Mouse (Mus musculus) cerebellum, adult 2 months (tissue): Measurements from ENCODE around the gene Trim56. TPM values are rescaled to one million over a fixed set of nuclear protein-coding genes. Genes with fewer than 3 reads are reported as not detected.

Experiments
- DNase-seq, 2 experiments: peaks; one replicate each; pipeline ENCODE4 v3.0.0; 2021
- H3K27ac ChIP-seq: fragments of 200-500 bp; 2 replicates; pipeline ENCODE4 v1.5.1; 2012; ENCODE audit warnings: low read length, control low read depth, inconsistent platforms; ENCODE audit not compliant: insufficient read depth
- H3K27me3 ChIP-seq: fragments of 200-500 bp; 2 replicates; pipeline ENCODE4 v1.6.1; 2012; ENCODE audit warnings: inconsistent platforms, mild to moderate bottlenecking, low read length, moderate library complexity; ENCODE audit not compliant: control insufficient read depth, insufficient read depth
- H3K4me1 ChIP-seq: fragments of 200-500 bp; 2 replicates; pipeline ENCODE4 v1.6.1; 2011; ENCODE audit warnings: low read length; ENCODE audit not compliant: control insufficient read depth, insufficient read depth
- H3K4me3 ChIP-seq: fragments of 200-500 bp; replicated peaks from 2 replicates; pipeline ENCODE3; 2011; ENCODE audit warnings: mild to moderate bottlenecking, low read depth, low read length, control low read depth; ENCODE audit not compliant: insufficient read depth
- CTCF ChIP-seq: fragments of 200-500 bp; IDR thresholded peaks from 2 replicates; pipeline ENCODE4 v1.5.1; 2011; ENCODE audit warnings: low read depth, mild to moderate bottlenecking, control low read depth, low read length, moderate library complexity, borderline replicate concordance; ENCODE audit not compliant: insufficient read depth
- POLR2A ChIP-seq: fragments of 200-500 bp; IDR thresholded peaks from 2 replicates; pipeline ENCODE4 v1.6.1; 2011; ENCODE audit warnings: low read length, control low read depth, borderline replicate concordance; ENCODE audit not compliant: insufficient read depth
- WGBS: fragments of 180-500 bp; shearing (Covaris S2); methylation state at CpG from one replicate; pipeline ENCODE4 v1.1.7; 2018; 5-methylcytosine and 5-hydroxymethylcytosine counted together
- polyA plus RNA-seq: library from polyadenylated mRNA; depleted of rRNA; stranded (reverse); fragments of >200 nt; gene quantifications from 2 replicates; pipeline ENCODE4 v1.2.3, GENCODE M21; 2012

The Trim56 gene
- polyA plus RNA-seq, 1 experiment, result 1.9 TPM

GRCm38 (mm10) chr5:137116987-137117386 is 978 bp upstream of the Trim56 start:
- no peak for TF ChIP-seq CTCF
- TF ChIP-seq POLR2A, result no peak
- Histone ChIP-seq H3K4me3 (no peak overlapping the region), H3K27ac (no peak overlapping the region), H3K4me1 (no peaks in the 10 kb centered on the region), H3K27me3 (no peaks in the 10 kb centered on the region)
- DNase-seq, result no peak
- 89% methylated on average over 2 of the region's 2 CpGs for WGBS

GRCm38 (mm10) chr5:137114891-137115561 is 983 bp downstream of the Trim56 start:
- Histone ChIP-seq H3K4me1 (no peaks in the 10 kb centered on the region), H3K27ac (no peak overlapping the region), H3K27me3 (no peaks in the 10 kb centered on the region), H3K4me3 (no peak overlapping the region)
- DNase-seq, result no peak
- TF ChIP-seq CTCF (no peak), POLR2A (no peak)
- WGBS, result 89% methylated on average over 9 of the region's 9 CpGs

- WGBS, result 80% methylated on average over 5 of the region's 5 CpGs
- no peak for TF ChIP-seq CTCF
- no peak for TF ChIP-seq POLR2A
- no peaks in the 10 kb centered on the region for H3K4me1 ChIP-seq
- no peak overlapping the region for H3K4me3 ChIP-seq
- H3K27ac ChIP-seq, result no peak overlapping the region
- H3K27me3 ChIP-seq, result no peaks in the 10 kb centered on the region
- DNase-seq, result no peak
Observed at GRCm38 (mm10) chr5:137111542-137112408, 4.2 kb downstream of the Trim56 start.

GRCm38 (mm10) chr5:137110863-137111262 is 5.1 kb downstream of the Trim56 start:
- no peak overlapping the region for H3K27ac ChIP-seq
- 89% methylated on average over 12 of the region's 12 CpGs for WGBS
- no peaks in the 10 kb centered on the region for H3K27me3 ChIP-seq
- DNase-seq, result no peak
- no peak overlapping the region for H3K4me3 ChIP-seq
- TF ChIP-seq CTCF, result no peak
- no peak for TF ChIP-seq POLR2A
- no peaks in the 10 kb centered on the region for H3K4me1 ChIP-seq

- DNase-seq, result no peak
- WGBS, result 64% methylated on average over 25 of the region's 25 CpGs
Observed at GRCm38 (mm10) chr5:137109941-137110593, 5.9 kb downstream of the Trim56 start.

GRCm38 (mm10) chr5:137108111-137108510 is 7.9 kb downstream of the Trim56 start:
- Histone ChIP-seq H3K4me1 (peaks cover 8% of the 10 kb centered on the region), H3K27ac (no peak overlapping the region)

More at GRCm38 (mm10) chr5:137109941-137110593, 5.9 kb downstream of the Trim56 start:
- TF ChIP-seq POLR2A (no peak), CTCF (no peak)
- Histone ChIP-seq H3K27me3 (no peaks in the 10 kb centered on the region), H3K4me1 (no peaks in the 10 kb centered on the region), H3K4me3 (no peak overlapping the region), H3K27ac (no peak overlapping the region)

GRCm38 (mm10) chr5:137107670-137108069 is 8.3 kb downstream of the Trim56 start:
- no peak for TF ChIP-seq POLR2A
- no peak for TF ChIP-seq CTCF
- WGBS, result 68% methylated on average over 8 of the region's 8 CpGs

More at GRCm38 (mm10) chr5:137108111-137108510, 7.9 kb downstream of the Trim56 start:
- DNase-seq, result no peak
- 60% methylated on average over 6 of the region's 6 CpGs for WGBS
- no peaks in the 10 kb centered on the region for H3K27me3 ChIP-seq
- no peak overlapping the region for H3K4me3 ChIP-seq
- TF ChIP-seq POLR2A (no peak), CTCF (no peak)

GRCm38 (mm10) chr5:137107024-137107423 is 9.0 kb downstream of the Trim56 start:
- TF ChIP-seq CTCF (peak; percentile 75), POLR2A (no peak)
- no peak overlapping the region for H3K27ac ChIP-seq
- 5% methylated on average over 6 of the region's 6 CpGs for WGBS
- no peak overlapping the region for H3K4me3 ChIP-seq
- no peaks in the 10 kb centered on the region for H3K27me3 ChIP-seq
- peak; percentile 77 to 86 for DNase-seq
- peaks cover 18% of the 10 kb centered on the region for H3K4me1 ChIP-seq

More at GRCm38 (mm10) chr5:137107670-137108069, 8.3 kb downstream of the Trim56 start:
- Histone ChIP-seq H3K27ac (no peak overlapping the region), H3K27me3 (no peaks in the 10 kb centered on the region), H3K4me1 (peaks cover 12% of the 10 kb centered on the region), H3K4me3 (no peak overlapping the region)
- DNase-seq, result no peak
